Mouse (Mus musculus) midbrain, embryonic 12.5 days (tissue): ENCODE results near the gene Gar1. TPM values are rescaled to one million over a fixed set of nuclear protein-coding genes. Genes with fewer than 3 reads are reported as not detected.
A peak's percentile ranks its signal among the peaks of the same experiment; 100 is the strongest.

Experiments used
- ATAC-seq: fragments of 200-750 bp; cut with Nextera tagmentation; 2 replicates; pipeline ENCODE4 v1.8.0; 2017; ENCODE audit warnings: low read depth, moderate TSS enrichment, moderate library complexity; ENCODE audit not compliant: low FRiP score
- H3K27ac ChIP-seq: fragments of 300-500 bp; sonication (generic); replicated peaks from 2 replicates; pipeline ENCODE4 v1.5.1; 2016; ENCODE audit warnings: mild to moderate bottlenecking
- H3K27me3 ChIP-seq: fragments of 300-500 bp; sonication (generic); 2 replicates; pipeline ENCODE4 v1.6.1; 2016; ENCODE audit warnings: mild to moderate bottlenecking
- H3K36me3 ChIP-seq: fragments of 300-500 bp; sonication (generic); 2 replicates; pipeline ENCODE4 v1.6.1; 2016
- H3K4me1 ChIP-seq: fragments of 300-500 bp; sonication (generic); 2 replicates; pipeline ENCODE4 v1.6.1; 2016
- H3K4me2 ChIP-seq: fragments of 300-500 bp; sonication (generic); replicated peaks from 2 replicates; pipeline ENCODE4 v1.6.1; 2016; ENCODE audit warnings: mild to moderate bottlenecking, moderate library complexity
- H3K4me3 ChIP-seq: fragments of 300-500 bp; sonication (generic); 2 replicates; pipeline ENCODE4 v1.5.1; 2016; ENCODE audit warnings: mild to moderate bottlenecking
- H3K9ac ChIP-seq: fragments of 300-500 bp; sonication (generic); replicated peaks from 2 replicates; pipeline ENCODE4 v1.6.1; 2016; ENCODE audit warnings: mild to moderate bottlenecking, moderate library complexity
- H3K9me3 ChIP-seq: fragments of 300-500 bp; sonication (generic); 2 replicates; pipeline ENCODE4 v1.6.1; 2016; ENCODE audit warnings: mild to moderate bottlenecking
- WGBS: fragments of 180-500 bp; shearing (Covaris S2); methylation state at CpG from one replicate; pipeline ENCODE4 v1.1.7; 2016; 5-methylcytosine and 5-hydroxymethylcytosine counted together
- polyA plus RNA-seq: library from polyadenylated mRNA; unstranded; fragments of >200 nt; fragmentation: Nextera tagmentation; extraction: Ambion mirVana; gene quantifications from 2 replicates; pipeline ENCODE4 v1.2.1, GENCODE M21; 2016

Gar1 gene
- polyA plus RNA-seq, 1 experiment from 2014 or later = 86.2 TPM

DNA sequence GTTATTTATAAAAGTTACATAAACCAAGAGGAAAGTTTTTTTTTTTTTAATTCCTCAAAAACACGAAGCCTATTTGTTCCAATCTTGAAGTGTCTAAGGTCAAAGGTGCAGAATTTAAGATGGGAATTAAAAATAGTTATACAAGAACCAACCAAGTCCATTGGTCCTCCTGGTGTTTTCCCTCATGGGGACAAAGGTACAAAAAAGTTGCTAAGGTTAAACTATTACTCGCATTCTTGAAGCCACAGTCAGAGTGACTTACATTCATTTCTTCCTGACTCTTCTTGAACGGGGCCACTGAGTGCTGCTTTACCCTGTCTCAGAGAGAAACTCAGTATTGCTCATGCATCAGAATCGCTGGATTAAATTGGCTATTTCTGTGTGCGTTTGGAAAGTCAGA lies 33.9 kb downstream of the Gar1 start:
- ATAC-seq = no peak
- H3K27ac ChIP-seq = no peak overlapping the region

DNA sequence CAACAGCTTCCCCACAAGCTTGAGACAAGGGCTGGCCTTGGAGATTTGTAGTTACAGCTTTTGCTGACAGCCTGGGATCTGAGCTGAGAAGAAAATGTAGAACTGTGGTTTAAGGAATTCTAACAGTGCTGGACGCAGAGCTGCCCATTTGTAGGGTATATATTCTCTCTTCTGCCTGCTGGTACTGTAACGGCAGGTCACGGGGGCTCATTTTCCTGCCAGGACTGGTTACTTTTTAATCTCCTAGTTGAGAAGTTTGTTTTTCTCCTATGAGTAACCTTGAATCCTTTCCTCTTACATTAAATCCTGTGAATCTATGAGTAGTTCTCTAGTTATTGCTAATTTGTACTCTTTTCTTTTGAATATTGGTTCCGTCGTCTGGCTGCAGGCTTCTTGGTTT lies 37.4 kb downstream of the Gar1 start:
- Histone ChIP-seq H3K27ac (no peak overlapping the region), H3K4me3 (no peak overlapping the region), H3K9ac (no peak overlapping the region), H3K9me3 (no peaks in the 10 kb centered on the region), H3K4me1 (no peaks in the 10 kb centered on the region), H3K36me3 (no peaks in the 10 kb centered on the region), H3K27me3 (no peaks in the 10 kb centered on the region), H3K4me2 (no peak overlapping the region)
- ATAC-seq = no peak
- 91% methylated on average over 5 of the region's 5 CpGs for WGBS

More for the DNA sequence above, 33.9 kb downstream of the Gar1 start:
- Histone ChIP-seq H3K4me3 (no peak overlapping the region), H3K27me3 (no peaks in the 10 kb centered on the region), H3K36me3 (no peaks in the 10 kb centered on the region), H3K9ac (no peak overlapping the region), H3K4me2 (no peak overlapping the region), H3K4me1 (no peaks in the 10 kb centered on the region), H3K9me3 (no peaks in the 10 kb centered on the region)
- 77% methylated on average over 5 of the region's 5 CpGs for WGBS

DNA sequence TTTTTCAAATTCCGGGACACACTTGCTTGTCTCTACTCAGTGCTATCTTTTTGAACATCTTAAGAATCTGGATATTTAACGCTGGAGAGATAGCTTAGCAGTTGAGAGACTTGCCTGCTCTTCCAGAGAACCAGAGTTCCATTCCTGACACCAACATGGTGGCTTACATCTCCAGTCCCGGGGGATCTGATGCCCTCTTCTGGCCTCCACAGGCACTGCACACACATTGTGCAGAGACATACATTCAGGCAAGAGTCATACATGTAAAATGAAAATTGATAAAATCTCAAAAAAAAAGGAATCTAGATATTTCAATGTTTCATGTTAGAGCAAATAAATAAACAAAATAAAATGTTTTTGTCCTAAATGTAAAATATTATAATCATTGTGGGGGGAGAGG lies 48.5 kb downstream of the Gar1 start:
- Histone ChIP-seq H3K4me2 (no peak overlapping the region), H3K9me3 (no peaks in the 10 kb centered on the region), H3K27me3 (no peaks in the 10 kb centered on the region), H3K27ac (no peak overlapping the region), H3K9ac (no peak overlapping the region), H3K36me3 (no peaks in the 10 kb centered on the region), H3K4me3 (no peak overlapping the region), H3K4me1 (no peaks in the 10 kb centered on the region)
- ATAC-seq = no peak
- WGBS = 91% methylated on average over 3 of the region's 3 CpGs

GRCm38 (mm10) chr3:129781435-129781834 lies 49.8 kb downstream of the Gar1 start:
- Histone ChIP-seq H3K27me3 (no peaks in the 10 kb centered on the region), H3K9me3 (no peaks in the 10 kb centered on the region), H3K4me3 (no peak overlapping the region), H3K9ac (no peak overlapping the region), H3K36me3 (no peaks in the 10 kb centered on the region), H3K4me2 (0 out of 2 replicates have a peak overlapping the region, but pooled peaks have one; percentile 3), H3K4me1 (no peaks in the 10 kb centered on the region), H3K27ac (no peak overlapping the region)
- WGBS = 22% methylated on average over 10 of the region's 10 CpGs
- no peak for ATAC-seq

Other genes starting within 250 kb of the Gar1 start
- gene Egf, start 76.1 kb downstream of the Gar1 start, polyA plus RNA-seq = 1.9 and 2.1 TPM in 2 replicates
- not detected in 2 replicates for gene Lrit3, start 27.4 kb downstream of the Gar1 start, polyA plus RNA-seq
- gene Rrh, start 8.8 kb downstream of the Gar1 start, polyA plus RNA-seq = not detected in 2 replicates
- gene Cfi, start 4.5 kb upstream of the Gar1 start, polyA plus RNA-seq = 0.14 and 0.35 TPM in 2 replicates
- 22.6 and 23.0 TPM in 2 replicates for gene Pla2g12a, start 47.2 kb upstream of the Gar1 start, polyA plus RNA-seq
- 56.3 and 57.7 TPM in 2 replicates for gene Casp6, start 70.0 kb upstream of the Gar1 start, polyA plus RNA-seq
- gene Mcub, start 138.8 kb upstream of the Gar1 start, polyA plus RNA-seq = 3.6 and 4.2 TPM in 2 replicates
- gene Sec24b, start 230.2 kb upstream of the Gar1 start, polyA plus RNA-seq = 35.6 and 37.2 TPM in 2 replicates